Mouse (Mus musculus) embryonic stem cell, embryonic (primary cell): ENCODE measurements around the gene Hsd17b7.
"Not testable (repeated sequence)": the region's sequence is repeated elsewhere in the genome, so short reads cannot be mapped to it uniquely, and the experiment has no call there.

Source experiments
- CTCF ChIA-PET, 4 experiments: fragments of 300-600 bp in 2 of 4; fragments of 350-600 bp in 2 of 4; sonication (Branson Sonifier 250); formaldehyde crosslinking; loops; one replicate each; lab custom pipeline; 2022; ENCODE audit warnings: inconsistent platforms in 2 of 4; lab: Charles Lee
- POLR2A ChIA-PET, 4 experiments: fragments of 300-600 bp in 2 of 4; fragments of 350-600 bp in 2 of 4; sonication (Branson Sonifier 250); formaldehyde crosslinking; loops; one replicate each; lab custom pipeline; 2022; ENCODE audit warnings: antibody characterized with exemption in 4 of 4, inconsistent platforms in 1 of 4; lab: Charles Lee

Hsd17b7 gene

GRCm38 (mm10) chr1:169968792-169969515 lies at the start of gene Hsd17b7:
Hsd17b7 (minus strand) TSS chr1:169969241.
- ChIA-PET CTCF (interaction anchor here (0.6 to 1.1 kb wide), 4 partner anchors 167 to 723 kb away, joined by 3 to 10 read pairs (median 4); no protein-coding TSS in a partner anchor), POLR2A (interaction anchor here (0.6 to 1.8 kb wide), 21 partner anchors 9 to 1278 kb away, joined by 3 to 6 read pairs (median 4); partner anchors contain the start of genes Ddr2 (in 1 of the 4), Nos1ap (in 1 of the 4) and Uap1 (in 1 of the 4))

GRCm38 (mm10) chr1:170014784-170015183 lies 45.7 kb upstream of the Hsd17b7 start:
- ChIA-PET CTCF (no interaction called here), POLR2A (no interaction called here)

GRCm38 (mm10) chr1:170010716-170011505 lies 41.9 kb upstream of the Hsd17b7 start:
- ChIA-PET POLR2A (no interaction called here), CTCF (no interaction called here)

- CTCF ChIA-PET: no interaction called here
- POLR2A ChIA-PET: no interaction called here
Measured at GRCm38 (mm10) chr1:170009296-170009695, 40.3 kb upstream of the Hsd17b7 start.

- ChIA-PET POLR2A (no interaction called here), CTCF (no interaction called here)
Measured at GRCm38 (mm10) chr1:170008432-170009220, 39.6 kb upstream of the Hsd17b7 start.

DNA sequence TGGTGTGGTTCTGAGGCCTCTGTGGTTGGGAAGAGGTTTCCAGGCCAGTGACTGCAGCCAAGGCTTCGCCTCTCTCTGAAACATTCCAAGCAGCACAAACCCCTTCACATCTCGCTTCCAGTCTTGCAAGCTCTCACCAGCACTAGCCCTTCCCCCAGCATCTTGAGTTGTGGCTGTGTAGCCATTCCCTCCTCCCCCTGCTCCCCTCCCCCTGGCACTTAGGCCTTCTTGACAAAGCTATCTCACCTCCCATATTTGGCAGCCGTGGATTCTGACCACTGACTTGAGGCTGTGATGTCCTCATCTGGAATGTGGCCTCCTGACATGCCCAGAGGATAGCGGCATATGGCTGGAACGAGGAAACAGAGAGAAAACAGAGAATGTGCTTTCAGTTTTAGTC lies 37.5 kb upstream of the Hsd17b7 start:
- ChIA-PET POLR2A (no interaction called here), CTCF (no interaction called here)

DNA sequence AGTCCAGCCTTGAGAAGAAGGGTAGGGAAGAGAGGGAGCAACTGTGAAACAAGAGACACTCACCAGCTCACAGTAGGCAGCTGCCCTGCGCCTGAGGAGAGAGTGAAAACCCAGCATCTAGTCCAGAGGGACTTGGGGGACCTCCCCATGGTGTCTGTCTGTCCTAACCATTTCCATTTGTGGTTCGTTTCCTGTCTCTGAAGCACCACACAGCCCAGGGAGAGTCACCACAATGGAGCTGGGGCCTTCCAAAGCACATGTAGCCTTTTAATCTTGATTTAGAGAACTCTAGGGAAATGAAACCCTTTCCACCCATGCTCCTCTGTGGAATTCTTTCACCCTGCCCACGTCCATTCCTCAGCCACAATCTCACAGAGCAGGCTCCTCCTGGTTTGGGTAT lies 36.3 kb upstream of the Hsd17b7 start:
- POLR2A ChIA-PET: no interaction called here

DNA sequence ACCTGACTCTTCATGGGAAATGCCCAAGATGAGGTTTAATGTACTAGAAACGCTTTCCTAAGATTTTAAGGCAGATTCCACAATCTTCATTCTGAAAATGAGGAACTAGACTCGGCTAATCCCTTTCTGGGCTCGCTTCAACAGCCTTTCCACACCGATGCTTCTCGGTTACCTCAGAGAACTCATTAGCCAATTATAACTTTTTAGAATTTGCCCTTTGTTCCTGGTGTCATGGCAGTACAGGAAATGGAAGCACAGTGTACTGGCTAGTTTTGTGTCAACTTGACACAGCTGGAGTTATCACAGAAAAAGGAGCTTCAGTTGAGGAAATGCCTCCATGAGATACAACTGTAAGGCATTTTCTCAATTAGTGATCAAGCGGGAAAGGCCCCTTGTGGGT lies 24.9 kb upstream of the Hsd17b7 start:
- POLR2A ChIA-PET, CTCF ChIA-PET: not testable (repeated sequence)

More for the DNA sequence above, 36.3 kb upstream of the Hsd17b7 start:
- CTCF ChIA-PET: no interaction called here

- ChIA-PET CTCF (no interaction called here), POLR2A (no interaction called here)
Measured at GRCm38 (mm10) chr1:169986166-169986565, 17.1 kb upstream of the Hsd17b7 start.

DNA sequence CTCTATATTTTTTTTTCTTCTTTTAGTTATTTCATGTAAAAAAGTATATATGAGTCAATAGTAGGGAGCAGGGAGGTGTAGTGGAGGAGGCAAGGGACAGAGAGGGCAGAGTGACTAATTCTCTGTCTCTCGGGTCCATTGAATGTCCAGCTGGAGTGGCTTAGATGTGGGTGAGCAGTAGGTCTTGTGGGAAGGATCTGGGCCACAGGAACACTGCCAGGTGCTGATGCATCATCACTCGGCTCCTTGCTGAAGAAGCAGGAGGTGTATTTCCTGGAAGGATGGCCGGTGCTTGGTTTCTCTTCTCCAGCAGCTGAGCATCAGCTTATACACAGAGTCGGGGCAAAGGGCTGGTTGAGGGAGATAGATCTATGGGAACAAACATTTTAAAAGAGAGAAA lies 8.6 kb upstream of the Hsd17b7 start:
- CTCF ChIA-PET: no interaction called here

DNA sequence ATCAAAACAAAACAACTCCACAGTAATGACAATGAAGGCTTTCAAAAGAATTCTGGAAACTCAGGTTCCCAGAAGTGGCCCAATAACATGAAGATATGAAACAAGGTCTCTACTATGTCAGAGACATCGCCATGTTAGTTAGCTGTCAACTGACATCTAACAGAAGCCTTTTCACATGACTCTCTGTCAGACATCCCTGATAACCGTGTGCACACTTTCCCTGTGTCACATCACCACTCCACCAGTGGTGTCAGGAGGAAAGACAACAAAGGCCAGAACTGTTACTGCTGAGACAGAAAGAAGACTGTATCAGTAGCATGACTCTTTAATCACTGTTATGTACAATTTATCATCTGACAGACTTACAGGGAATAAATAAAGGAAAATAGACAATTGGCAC lies 3.0 kb upstream of the Hsd17b7 start:
- ChIA-PET POLR2A (no interaction called here), CTCF (no interaction called here)

More for the DNA sequence above, 8.6 kb upstream of the Hsd17b7 start:
- POLR2A ChIA-PET: interaction anchor here in 1 of 4 experiments (1.2 kb wide), 1 partner anchor 8 kb away, joined by 3 read pairs; the partner anchor contains the start of gene Hsd17b7

DNA sequence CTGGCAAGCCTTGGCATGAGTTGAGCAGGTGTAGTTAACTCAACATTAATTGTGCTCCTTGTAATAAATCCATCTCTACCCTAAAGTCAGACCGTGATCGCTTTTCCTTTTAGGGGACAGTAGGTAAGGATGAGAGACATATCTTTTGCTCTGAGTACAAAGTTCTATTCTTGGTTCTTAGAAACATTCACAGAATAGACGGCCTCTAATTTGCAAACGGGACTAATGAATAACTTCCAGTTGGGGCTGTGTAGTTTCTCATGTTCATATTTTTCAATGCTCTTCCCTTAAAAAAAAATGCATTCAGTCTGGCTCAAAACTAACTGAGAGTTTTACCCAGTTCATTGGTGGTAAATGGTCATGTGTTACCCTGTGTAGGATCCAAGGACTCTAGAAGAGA lies 1.9 kb upstream of the Hsd17b7 start:
- ChIA-PET CTCF (no interaction called here), POLR2A (no interaction called here)

DNA sequence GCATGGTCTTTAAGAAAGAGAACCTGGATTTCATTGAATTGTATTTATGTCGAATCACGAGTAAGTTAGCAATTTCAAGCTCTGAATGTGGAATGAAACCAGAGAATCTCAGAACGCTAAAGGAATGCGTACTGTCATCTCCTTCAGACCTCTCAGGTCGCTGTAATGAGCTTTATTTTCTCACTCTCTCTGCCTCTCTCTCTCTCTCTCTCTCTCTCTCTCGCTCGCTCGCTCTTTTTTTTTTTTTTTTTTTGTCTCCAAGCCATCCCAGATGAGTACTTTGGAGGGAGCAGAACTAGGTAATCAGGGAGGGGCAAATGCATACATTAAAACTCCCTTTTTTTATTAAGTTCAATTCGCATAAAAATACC lies 460 bp upstream of the Hsd17b7 start:
- ChIA-PET CTCF (interaction anchor here (0.6 to 1.1 kb wide), 5 partner anchors 166 to 1789 kb away, joined by 3 to 10 read pairs (median 4); no protein-coding TSS in a partner anchor), POLR2A (interaction anchor here (0.5 to 1.8 kb wide), 23 partner anchors 9 to 1277 kb away, joined by 3 to 6 read pairs (median 4); partner anchors contain the start of genes Ddr2 (in 1 of the 4), Nos1ap (in 1 of the 4) and Uap1 (in 1 of the 4))

DNA sequence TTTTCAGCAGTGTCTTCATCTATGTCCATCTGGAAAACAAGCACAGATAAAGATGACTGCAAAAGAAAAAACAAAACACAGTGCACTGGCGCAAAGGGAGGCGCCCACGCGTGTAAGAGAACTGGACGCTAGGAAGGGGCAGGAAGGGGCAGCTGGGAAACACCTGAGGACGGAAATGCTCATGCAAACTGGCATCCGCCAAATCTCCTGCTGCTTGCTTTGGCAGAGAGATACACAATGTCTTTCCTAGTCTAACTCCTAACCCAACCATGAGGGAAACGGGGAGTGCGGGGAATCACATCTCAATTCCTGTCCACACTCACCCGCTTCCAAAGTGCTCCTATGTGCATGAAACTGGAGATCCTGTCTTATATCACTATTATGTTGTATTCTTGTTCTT lies 15.9 kb downstream of the Hsd17b7 start:
- ChIA-PET CTCF (interaction anchor here in 1 of 4 experiments (1.0 to 3.5 kb wide), 2 partner anchors 19 to 183 kb away, joined by 5 to 13 read pairs; no protein-coding TSS in a partner anchor), POLR2A (no interaction called here)

- ChIA-PET POLR2A (no interaction called here), CTCF (interaction anchor here in 1 of 4 experiments (1.0 to 3.5 kb wide), 2 partner anchors 18 to 184 kb away, joined by 5 to 13 read pairs; no protein-coding TSS in a partner anchor)
Measured at GRCm38 (mm10) chr1:169952636-169953035, 16.4 kb downstream of the Hsd17b7 start.

DNA sequence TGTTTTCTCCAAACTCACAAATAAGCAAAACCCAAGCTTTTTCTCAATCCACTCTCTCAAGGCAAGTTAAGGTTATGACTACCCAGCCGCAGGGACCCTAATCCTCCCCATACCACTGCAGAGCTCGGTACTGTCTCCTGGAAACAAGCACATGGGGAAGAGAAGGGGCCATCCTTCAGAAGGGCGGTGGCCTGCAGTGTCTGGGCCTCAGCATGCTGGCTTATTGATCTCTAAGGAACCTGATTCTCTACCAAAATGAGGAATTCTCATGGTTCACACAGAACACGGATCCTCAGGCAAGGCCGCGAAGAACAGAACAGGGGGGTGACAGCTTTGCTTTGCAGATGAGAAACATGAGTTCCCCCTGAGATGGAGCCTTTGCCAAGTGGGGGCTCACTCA lies 17.5 kb downstream of the Hsd17b7 start:
- ChIA-PET POLR2A (interaction anchor here in 1 of 4 experiments (0.8 kb wide), 1 partner anchor 18 kb away, joined by 4 read pairs; no protein-coding TSS in a partner anchor), CTCF (interaction anchor here in 2 of 4 experiments (1.1 to 3.5 kb wide), 3 partner anchors 30 to 185 kb away, joined by 3 to 13 read pairs (median 6); no protein-coding TSS in a partner anchor)

- ChIA-PET CTCF (interaction anchor here in 3 of 4 experiments (0.6 to 3.5 kb wide), 4 partner anchors 29 to 663 kb away, joined by 3 to 13 read pairs (median 3); no protein-coding TSS in a partner anchor), POLR2A (interaction anchor here in 1 of 4 experiments (0.8 kb wide), 1 partner anchor 19 kb away, joined by 4 read pairs; no protein-coding TSS in a partner anchor)
Measured at GRCm38 (mm10) chr1:169950651-169951050, 18.4 kb downstream of the Hsd17b7 start.

- ChIA-PET POLR2A (no interaction called here), CTCF (interaction anchor here (0.6 to 3.5 kb wide), 6 partner anchors 11 to 663 kb away, joined by 3 to 13 read pairs (median 4); no protein-coding TSS in a partner anchor)
Measured at GRCm38 (mm10) chr1:169949981-169950380, 19.1 kb downstream of the Hsd17b7 start.
